Mouse (Mus musculus): ENCODE data around the gene Col25a1.

DNA sequence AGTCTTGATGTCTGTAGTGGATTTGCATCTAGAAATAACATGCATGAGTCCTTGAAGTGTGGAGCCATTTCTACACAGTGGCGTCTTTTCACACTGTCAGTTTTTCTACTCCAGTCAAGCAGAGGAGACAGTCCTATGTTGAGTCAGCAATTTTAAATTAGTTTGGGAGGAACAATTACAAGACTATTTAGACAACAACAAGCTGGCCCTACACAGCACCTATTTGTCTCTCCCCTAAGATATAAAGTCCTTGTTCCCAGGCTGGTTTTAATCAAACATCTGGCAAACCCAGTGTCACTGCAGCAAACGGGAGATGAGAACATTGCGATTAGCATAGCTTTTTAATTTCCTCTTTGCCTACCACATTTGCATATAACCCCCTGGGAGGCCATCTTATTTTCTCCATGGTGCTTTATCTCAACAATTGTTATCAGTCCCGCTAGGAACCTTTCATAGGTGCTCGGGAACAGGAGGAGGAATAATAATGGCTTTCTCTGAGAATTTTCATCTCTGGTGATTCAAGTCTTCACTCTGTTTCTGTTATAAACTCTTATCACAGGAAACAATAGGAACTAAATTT is 37.1 kb upstream of the Col25a1 start:
- TF ChIP-seq CTCF (IDR thresholded peaks at IDR 0.05; ENCODE audit: low read depth, low read length) (no peak), EP300 (IDR thresholded peaks at IDR 0.05; ENCODE audit: insufficient read depth, low read depth, low read length) (no peak)

Measured in ES-Bruce4 (cell line).